Mouse (Mus musculus) limb, embryonic 14.5 days (tissue): ENCODE results near the gene Batf2. TPM values are rescaled to one million over a fixed set of nuclear protein-coding genes. Genes with fewer than 3 reads are reported as not detected.

Source experiments
- ATAC-seq: fragments of 200-750 bp; cut with Nextera tagmentation; 2 replicates; pipeline ENCODE4 v1.8.0; 2017; ENCODE audit warnings: low read depth, moderate number of reproducible peaks, moderate TSS enrichment; ENCODE audit not compliant: low FRiP score
- DNase-seq: peaks from one replicate; pipeline ENCODE4 v3.0.0-alpha.2; 2015; ENCODE audit warnings: low spot score
- H3K27ac ChIP-seq: fragments of 300-500 bp; sonication (generic); replicated peaks from 2 replicates; pipeline ENCODE4 v1.5.1; 2014; ENCODE audit warnings: low read depth, mild to moderate bottlenecking, low read length, moderate library complexity, mixed read lengths
- H3K27me3 ChIP-seq: fragments of 300-500 bp; sonication (generic); 2 replicates; pipeline ENCODE4 v1.6.1; 2014; ENCODE audit warnings: low read length, mixed read lengths; ENCODE audit not compliant: control insufficient read depth, insufficient read depth
- H3K36me3 ChIP-seq: fragments of 300-500 bp; sonication (generic); 2 replicates; pipeline ENCODE4 v1.6.1; 2014; ENCODE audit warnings: mild to moderate bottlenecking, low read length, moderate library complexity, mixed read lengths; ENCODE audit not compliant: control insufficient read depth, insufficient read depth
- H3K4me1 ChIP-seq: fragments of 300-500 bp; sonication (generic); 2 replicates; pipeline ENCODE4 v1.6.1; 2014; ENCODE audit warnings: antibody characterized with exemption, low read length, mixed read lengths; ENCODE audit not compliant: control insufficient read depth, insufficient read depth
- H3K4me2 ChIP-seq: fragments of 300-500 bp; sonication (generic); replicated peaks from 2 replicates; pipeline ENCODE4 v1.6.1; 2014; ENCODE audit warnings: low read depth, mild to moderate bottlenecking, low read length, moderate library complexity; ENCODE audit not compliant: severe bottlenecking
- H3K4me3 ChIP-seq: fragments of 300-500 bp; sonication (generic); replicated peaks from 2 replicates; pipeline ENCODE4 v1.5.1; 2014; ENCODE audit warnings: low read length
- H3K9ac ChIP-seq: fragments of 300-500 bp; sonication (generic); 2 replicates; pipeline ENCODE4 v1.6.1; 2014; ENCODE audit warnings: mild to moderate bottlenecking, low read depth, low read length, moderate library complexity; ENCODE audit not compliant: severe bottlenecking
- H3K9me3 ChIP-seq: fragments of 300-500 bp; sonication (generic); 2 replicates; pipeline ENCODE4 v1.6.1; 2016; ENCODE audit warnings: low read length; ENCODE audit not compliant: control insufficient read depth
- POLR2A ChIP-seq: fragments of 200-500 bp; IDR thresholded peaks from 2 replicates; pipeline ENCODE4 v1.8.0; 2012; ENCODE audit warnings: inconsistent platforms, mild to moderate bottlenecking, moderate library complexity, borderline replicate concordance; ENCODE audit not compliant: insufficient read depth, insufficient read length; ENCODE audit errors: extremely low read depth
- WGBS: fragments of 180-500 bp; shearing (Covaris S2); extraction: QIAGEN DNeasy Blood & Tissue Kit; methylation state at CpG from one replicate; pipeline ENCODE4 v1.1.7; 2014; 5-methylcytosine and 5-hydroxymethylcytosine counted together
- polyA plus RNA-seq, 2 experiments: library from polyadenylated mRNA; depleted of rRNA in 1 of 2; stranded (reverse) in 1 of 2; unstranded in 1 of 2; fragments of >200 nt; fragmentation: Nextera tagmentation in 1 of 2; extraction: Ambion mirVana in 1 of 2; gene quantifications; 2 replicates each; pipeline versions ENCODE4 v1.2.1 to v1.2.3; 2012 to 2014

Batf2 gene
- polyA plus RNA-seq, 2 experiments: 0.10 TPM; not detected in 1

- WGBS: 62% methylated on average over 8 of the region's 8 CpGs
- H3K27ac ChIP-seq: no peak overlapping the region
- H3K27me3 ChIP-seq: no peaks in the 10 kb centered on the region
- H3K4me3 ChIP-seq: no peak overlapping the region
- H3K36me3 ChIP-seq: no peaks in the 10 kb centered on the region
- DNase-seq (no peak), ATAC-seq (no peak)
- H3K4me2 ChIP-seq: no peak overlapping the region
- H3K4me1 ChIP-seq: no peaks in the 10 kb centered on the region
- H3K9ac ChIP-seq: no peak overlapping the region
- no peaks in the 10 kb centered on the region for H3K9me3 ChIP-seq
- TF ChIP-seq POLR2A: no peak
Measured at GRCm38 (mm10) chr19:6156372-6156771, 15.6 kb downstream of the Batf2 start.

- Histone ChIP-seq H3K9ac (no peak overlapping the region), H3K9me3 (no peaks in the 10 kb centered on the region), H3K4me1 (no peaks in the 10 kb centered on the region), H3K36me3 (no peaks in the 10 kb centered on the region), H3K27me3 (no peaks in the 10 kb centered on the region), H3K4me2 (no peak overlapping the region), H3K4me3 (no peak overlapping the region), H3K27ac (no peak overlapping the region)
- no peak for ATAC-seq
- 77% methylated on average over 6 of the region's 6 CpGs for WGBS
- TF ChIP-seq POLR2A: no peak
- no peak for DNase-seq
Measured at GRCm38 (mm10) chr19:6157220-6157619, 16.4 kb downstream of the Batf2 start.

- Histone ChIP-seq H3K9ac (no peak overlapping the region), H3K27me3 (no peaks in the 10 kb centered on the region), H3K4me1 (no peaks in the 10 kb centered on the region), H3K27ac (no peak overlapping the region), H3K4me3 (no peak overlapping the region), H3K4me2 (no peak overlapping the region), H3K9me3 (no peaks in the 10 kb centered on the region), H3K36me3 (no peaks in the 10 kb centered on the region)
- ATAC-seq (no peak), DNase-seq (no peak)
- WGBS: 61% methylated on average over 10 of the region's 10 CpGs
- TF ChIP-seq POLR2A: no peak
Measured at GRCm38 (mm10) chr19:6163872-6164547, 23.2 kb downstream of the Batf2 start.

- no peak for TF ChIP-seq POLR2A
- Histone ChIP-seq H3K27ac (no peak overlapping the region), H3K9me3 (no peaks in the 10 kb centered on the region), H3K4me3 (no peak overlapping the region), H3K36me3 (no peaks in the 10 kb centered on the region), H3K9ac (no peak overlapping the region), H3K4me2 (no peak overlapping the region), H3K27me3 (no peaks in the 10 kb centered on the region), H3K4me1 (no peaks in the 10 kb centered on the region)
- DNase-seq (no peak), ATAC-seq (no peak)
- 79% methylated on average over 4 of the region's 4 CpGs for WGBS
Measured at GRCm38 (mm10) chr19:6166750-6167149, 26.0 kb downstream of the Batf2 start.

GRCm38 (mm10) chr19:6171215-6171614, 30.4 kb downstream of the Batf2 start:
- Histone ChIP-seq H3K4me2 (no peak overlapping the region), H3K27me3 (no peaks in the 10 kb centered on the region), H3K9ac (no peak overlapping the region), H3K36me3 (no peaks in the 10 kb centered on the region), H3K4me1 (no peaks in the 10 kb centered on the region), H3K4me3 (no peak overlapping the region), H3K27ac (no peak overlapping the region), H3K9me3 (no peaks in the 10 kb centered on the region)
- DNase-seq (no peak), ATAC-seq (no peak)
- TF ChIP-seq POLR2A: no peak
- 89% methylated on average over 8 of the region's 8 CpGs for WGBS
